Mouse (Mus musculus): ENCODE results near the gene AV320801. TPM values are rescaled to one million over a fixed set of nuclear protein-coding genes. Genes with fewer than 3 reads are reported as not detected.
"Not testable (repeated sequence)": the region's sequence is repeated elsewhere in the genome, so short reads cannot be mapped to it uniquely, and the experiment has no call there.

Gene AV320801
- polyA plus RNA-seq (2012; rRNA removed) (not detected in 2 replicates), polyA plus RNA-seq (2014; fragmentation: Nextera tagmentation; extraction: Ambion mirVana) (not detected in 2 replicates)

DNA sequence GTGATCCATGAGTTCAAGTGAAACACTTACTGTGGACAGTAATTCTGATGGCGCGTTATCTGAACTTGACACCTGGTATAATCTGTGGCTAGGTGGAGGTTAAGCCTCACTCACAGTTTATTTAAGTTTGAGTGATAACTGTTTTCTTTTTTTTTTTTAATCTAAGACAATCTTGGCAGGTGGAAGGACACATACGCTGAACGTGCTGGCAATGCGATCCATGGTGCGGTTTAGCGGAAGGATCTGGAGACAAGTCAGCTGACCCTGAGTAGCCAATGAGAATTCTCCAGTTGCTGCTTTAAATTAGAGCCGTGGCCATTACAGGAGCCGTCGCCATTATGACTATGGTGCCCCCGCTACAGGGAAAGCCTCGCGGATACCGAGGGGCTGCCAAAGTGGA lies at the start of gene AV320801:
Gene AV320801, plus strand, starts transcription at position 301 of the 400 bp plus-strand sequence.
- H3K36me3 ChIP-seq (replicated peaks; ENCODE audit: control insufficient read depth, insufficient read depth, low read depth); H3K27me3 ChIP-seq (ENCODE audit: control insufficient read depth, insufficient read depth, low read length); H3K9me3 ChIP-seq (ENCODE audit: control insufficient read depth, low read length); H3K4me2 ChIP-seq (ENCODE audit: low read depth); ATAC-seq (ENCODE audit: insufficient read depth); H3K4me1 ChIP-seq (replicated peaks; ENCODE audit: control insufficient read depth in 2 of 2, insufficient read depth in 2 of 2, low read length in 1 of 2); H3K4me3 ChIP-seq (ENCODE audit: insufficient read depth in 1 of 2, low read depth in 2 of 2, low read length in 2 of 2); DNase-seq (ENCODE audit: low read depth in 3 of 3, low spot score in 3 of 3); H3K27ac ChIP-seq; H3K9ac ChIP-seq (replicated peaks): not testable (repeated sequence)
- 91% methylated on average over 5 of the region's 14 CpGs for WGBS (ENCODE audit: insufficient replicate concordance)

- DNase-seq (ENCODE audit: low read depth in 3 of 3, low spot score in 3 of 3); H3K27ac ChIP-seq; H3K27me3 ChIP-seq (ENCODE audit: control insufficient read depth, insufficient read depth, low read length); H3K36me3 ChIP-seq (replicated peaks; ENCODE audit: control insufficient read depth, insufficient read depth, low read depth); H3K4me1 ChIP-seq (replicated peaks; ENCODE audit: control insufficient read depth in 2 of 2, insufficient read depth in 2 of 2, low read length in 1 of 2); ATAC-seq (ENCODE audit: insufficient read depth); H3K4me2 ChIP-seq (ENCODE audit: low read depth); H3K4me3 ChIP-seq (ENCODE audit: insufficient read depth in 1 of 2, low read depth in 2 of 2, low read length in 2 of 2); H3K9me3 ChIP-seq (ENCODE audit: control insufficient read depth, low read length); H3K9ac ChIP-seq (replicated peaks): not testable (repeated sequence)
- no CpG with 5 or more reads among the region's 3 CpGs for WGBS (ENCODE audit: insufficient replicate concordance)
Observed at GRCm38 (mm10) chrX:135464160-135464559, 30.2 kb upstream of the AV320801 start.

DNA sequence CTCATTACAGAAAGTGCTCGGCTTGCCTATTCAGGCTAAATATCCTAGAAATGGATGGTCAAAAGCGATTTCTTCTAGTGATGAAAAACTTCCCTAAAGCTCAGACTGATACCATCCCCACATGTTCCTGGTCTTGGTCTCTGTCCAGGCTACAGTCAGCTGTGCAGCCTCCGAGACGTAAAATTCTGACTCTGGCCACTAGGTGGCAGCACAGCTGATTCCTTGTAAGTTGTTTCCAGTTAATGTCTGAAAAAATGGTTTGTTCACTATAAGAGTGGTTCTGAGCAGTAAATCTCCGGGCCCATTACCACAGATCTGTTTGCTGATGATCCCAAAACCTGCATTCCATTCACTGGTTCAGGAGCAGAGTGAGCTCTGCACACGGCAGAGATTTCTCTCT lies 12.5 kb upstream of the AV320801 start:
- H3K27ac ChIP-seq; H3K9me3 ChIP-seq (ENCODE audit: control insufficient read depth, low read length); DNase-seq (ENCODE audit: low read depth in 3 of 3, low spot score in 3 of 3); H3K27me3 ChIP-seq (ENCODE audit: control insufficient read depth, insufficient read depth, low read length); H3K9ac ChIP-seq (replicated peaks); H3K4me2 ChIP-seq (ENCODE audit: low read depth); H3K4me1 ChIP-seq (replicated peaks; ENCODE audit: control insufficient read depth in 2 of 2, insufficient read depth in 2 of 2, low read length in 1 of 2); ATAC-seq (ENCODE audit: insufficient read depth); H3K4me3 ChIP-seq (ENCODE audit: insufficient read depth in 1 of 2, low read depth in 2 of 2, low read length in 2 of 2); H3K36me3 ChIP-seq (replicated peaks; ENCODE audit: control insufficient read depth, insufficient read depth, low read depth): not testable (repeated sequence)
- no CpG with 5 or more reads among the region's 6 CpGs for WGBS (ENCODE audit: insufficient replicate concordance)

DNA sequence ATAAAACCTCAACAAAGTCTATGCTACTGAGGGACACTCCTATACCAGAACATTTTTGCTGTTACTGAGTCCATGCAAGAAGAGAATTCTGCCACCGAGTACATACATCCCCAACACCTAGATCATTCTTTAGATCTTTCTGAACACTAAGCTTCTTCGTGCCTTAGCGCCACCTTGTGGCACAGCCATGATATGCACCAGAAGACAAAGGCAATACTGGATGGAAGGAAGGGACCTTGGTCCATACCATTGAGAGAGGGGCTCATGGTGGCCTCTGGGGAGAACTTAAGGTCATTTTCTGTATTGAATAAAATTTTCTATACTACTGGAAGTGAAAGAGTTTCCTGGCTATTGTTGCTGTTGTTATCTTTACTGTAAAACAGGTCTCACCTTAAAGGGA lies 11.2 kb upstream of the AV320801 start:
- no CpG with 5 or more reads among the region's 3 CpGs for WGBS (ENCODE audit: insufficient replicate concordance)
- not testable (repeated sequence) for H3K9me3 ChIP-seq (ENCODE audit: control insufficient read depth, low read length); H3K4me3 ChIP-seq (ENCODE audit: insufficient read depth in 1 of 2, low read depth in 2 of 2, low read length in 2 of 2); H3K27ac ChIP-seq; H3K9ac ChIP-seq (replicated peaks); H3K27me3 ChIP-seq (ENCODE audit: control insufficient read depth, insufficient read depth, low read length); H3K4me2 ChIP-seq (ENCODE audit: low read depth); DNase-seq (ENCODE audit: low read depth in 3 of 3, low spot score in 3 of 3); H3K4me1 ChIP-seq (replicated peaks; ENCODE audit: control insufficient read depth in 2 of 2, insufficient read depth in 2 of 2, low read length in 1 of 2); H3K36me3 ChIP-seq (replicated peaks; ENCODE audit: control insufficient read depth, insufficient read depth, low read depth); ATAC-seq (ENCODE audit: insufficient read depth)

Other genes starting within 250 kb of the AV320801 start
- not detected in 2 replicates for gene Pramel3, start 192.3 kb upstream of the AV320801 start, polyA plus RNA-seq (2012; rRNA removed)
- gene Pramel3, start 192.3 kb upstream of the AV320801 start, polyA plus RNA-seq (2014; fragmentation: Nextera tagmentation; extraction: Ambion mirVana), result not detected in 2 replicates
- gene Gm5128, start 121.3 kb upstream of the AV320801 start, polyA plus RNA-seq (2012; rRNA removed), result not detected in 2 replicates
- not detected in 2 replicates for gene Gm5128, start 121.3 kb upstream of the AV320801 start, polyA plus RNA-seq (2014; fragmentation: Nextera tagmentation; extraction: Ambion mirVana)
- gene Gm7903, start 60.8 kb upstream of the AV320801 start, polyA plus RNA-seq (2012; rRNA removed), result not detected in 2 replicates
- gene Gm7903, start 60.8 kb upstream of the AV320801 start, polyA plus RNA-seq (2014; fragmentation: Nextera tagmentation; extraction: Ambion mirVana), result not detected in 2 replicates
- gene Nxf7, start 104.2 kb downstream of the AV320801 start, polyA plus RNA-seq (2012; rRNA removed), result 0.12 and 0.18 TPM in 2 replicates
- not detected in 2 replicates for gene Nxf7, start 104.2 kb downstream of the AV320801 start, polyA plus RNA-seq (2014; fragmentation: Nextera tagmentation; extraction: Ambion mirVana)
- not detected in 2 replicates for gene Prame, start 133.1 kb downstream of the AV320801 start, polyA plus RNA-seq (2012; rRNA removed)
- not detected in 2 replicates for gene Prame, start 133.1 kb downstream of the AV320801 start, polyA plus RNA-seq (2014; fragmentation: Nextera tagmentation; extraction: Ambion mirVana)
- gene Tcp11x2, start 199.2 kb downstream of the AV320801 start, polyA plus RNA-seq (2012; rRNA removed), result not detected in 2 replicates
- gene Tcp11x2, start 199.2 kb downstream of the AV320801 start, polyA plus RNA-seq (2014; fragmentation: Nextera tagmentation; extraction: Ambion mirVana), result not detected in 2 replicates
- not detected in 2 replicates for gene Tmsb15a, start 230.7 kb downstream of the AV320801 start, polyA plus RNA-seq (2012; rRNA removed)
- gene Tmsb15a, start 230.7 kb downstream of the AV320801 start, polyA plus RNA-seq (2014; fragmentation: Nextera tagmentation; extraction: Ambion mirVana), result not detected in 2 replicates
- 1.0 and 1.7 TPM in 2 replicates for gene Armcx5, start 248.1 kb downstream of the AV320801 start, polyA plus RNA-seq (2012; rRNA removed)
- 2.2 and 2.4 TPM in 2 replicates for gene Armcx5, start 248.1 kb downstream of the AV320801 start, polyA plus RNA-seq (2014; fragmentation: Nextera tagmentation; extraction: Ambion mirVana)
- 3.5 and 5.9 TPM in 2 replicates for gene Gprasp1, start 248.1 kb downstream of the AV320801 start, polyA plus RNA-seq (2012; rRNA removed)
- 6.2 and 7.7 TPM in 2 replicates for gene Gprasp1, start 248.1 kb downstream of the AV320801 start, polyA plus RNA-seq (2014; fragmentation: Nextera tagmentation; extraction: Ambion mirVana)

Measured in liver, embryonic 14.5 days (tissue).